Mouse (Mus musculus) cerebellum, adult 9-10 months (tissue): ENCODE measurements around the gene Hrg.
"Not testable (repeated sequence)": the region's sequence is repeated elsewhere in the genome, so short reads cannot be mapped to it uniquely, and the experiment has no call there.

Experiments used
- DNase-seq: peaks from one replicate; pipeline ENCODE4 v3.0.0; 2022

The Hrg gene

DNA sequence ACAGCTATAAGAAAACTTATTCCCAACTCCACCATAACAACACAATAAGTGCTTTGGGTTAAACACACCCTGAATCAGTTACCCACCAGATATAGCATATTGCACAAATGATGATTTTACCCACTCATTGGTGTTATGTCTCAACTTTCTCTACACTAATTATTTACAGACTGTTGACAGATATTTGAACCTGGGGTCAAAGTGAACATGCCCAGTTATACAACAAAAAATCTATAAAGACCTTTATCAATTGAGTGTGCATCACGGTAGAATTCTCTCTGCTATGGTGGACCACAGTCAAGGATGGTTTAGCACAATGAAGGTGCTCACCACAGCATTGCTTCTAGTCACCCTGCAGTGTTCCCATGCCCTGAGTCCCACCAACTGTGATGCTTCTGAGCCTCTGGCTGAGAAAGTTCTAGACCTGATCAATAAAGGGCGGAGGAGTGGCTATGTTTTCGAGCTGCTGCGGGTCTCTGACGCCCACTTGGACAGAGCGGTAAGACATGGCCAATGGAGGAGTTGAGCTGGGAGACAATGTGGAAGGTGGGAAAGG, at the start of gene Hrg:
TSS of gene Hrg (plus strand) at position 233 of the 556 bp plus-strand sequence.
- DNase-seq: no peak

DNA sequence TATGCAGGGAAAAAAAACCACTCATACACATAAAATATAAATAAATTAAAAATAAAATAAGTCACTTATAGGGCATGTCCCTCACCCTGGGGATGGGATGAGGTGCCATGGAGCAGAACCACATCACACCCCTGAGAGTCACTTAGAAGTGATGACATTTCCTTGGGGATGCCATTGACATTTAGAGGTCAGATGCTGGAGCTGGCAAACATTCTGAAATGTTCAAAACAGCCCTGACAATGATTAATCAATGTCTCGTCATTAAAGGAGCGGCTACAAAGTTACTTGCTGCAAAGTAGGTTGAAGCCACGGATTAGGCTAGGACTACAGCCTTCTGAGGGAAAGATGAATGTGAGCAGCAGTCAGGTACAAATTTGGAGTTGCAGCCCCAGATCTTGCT, 49.5 kb upstream of the Hrg start:
- DNase-seq: no peak

DNA sequence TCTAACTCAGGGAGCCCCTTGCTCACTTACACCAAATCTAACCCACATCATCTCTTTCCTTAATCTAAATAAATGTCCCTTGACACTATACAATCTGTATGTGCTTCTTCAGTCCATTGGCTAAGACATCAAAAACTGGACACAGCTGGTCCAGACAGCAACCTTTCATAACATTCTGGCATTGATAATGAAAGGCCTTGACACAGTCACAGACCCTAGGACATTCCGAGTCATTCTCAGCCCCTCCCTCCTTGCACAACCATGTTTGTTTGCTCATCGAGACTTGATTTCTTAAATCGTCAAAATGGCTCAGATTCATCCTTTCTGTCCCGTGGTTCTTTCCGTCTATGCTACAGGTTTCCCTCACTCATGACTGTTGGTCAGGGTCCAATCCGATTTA, 41.6 kb upstream of the Hrg start:
- no peak for DNase-seq

DNA sequence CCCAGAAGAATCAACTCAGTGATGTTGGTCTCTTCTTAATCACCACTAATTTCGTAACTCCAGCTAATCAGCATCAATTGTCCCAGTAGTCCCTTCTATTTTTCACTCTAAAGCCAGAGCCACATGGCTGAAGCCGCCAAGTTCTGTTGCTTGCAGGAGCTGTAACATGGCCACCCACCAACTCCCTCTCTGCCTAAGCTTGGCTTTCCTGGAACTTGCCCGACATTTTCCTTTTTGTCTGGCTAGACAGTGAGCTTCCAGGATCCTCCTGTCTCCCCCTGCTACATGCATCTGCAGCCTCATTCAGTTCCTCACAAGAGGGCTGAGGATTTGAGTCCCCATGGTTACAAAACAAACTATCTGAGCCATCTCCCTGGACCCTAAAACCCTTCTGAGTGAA, 38.9 kb upstream of the Hrg start:
- no peak for DNase-seq

DNA sequence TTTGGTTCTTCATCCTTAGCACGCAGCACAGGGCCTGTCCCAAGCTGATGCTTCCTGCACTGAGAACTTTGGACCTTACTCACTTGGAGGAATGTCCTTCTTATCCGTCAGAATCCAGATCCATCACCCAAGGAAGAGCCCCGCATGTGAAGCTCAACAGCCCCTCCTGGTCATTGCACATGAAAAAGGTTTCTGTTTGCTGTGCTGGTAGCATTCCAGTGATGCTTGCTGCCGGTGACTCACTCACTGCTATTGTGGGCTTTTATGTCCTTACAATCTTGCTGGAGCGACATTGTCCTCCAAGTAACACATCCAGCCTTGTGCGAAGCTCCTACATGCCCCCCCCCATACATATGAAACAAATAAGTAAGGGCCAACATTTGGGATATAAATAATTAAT, 38.0 kb upstream of the Hrg start:
- DNase-seq: no peak

DNA sequence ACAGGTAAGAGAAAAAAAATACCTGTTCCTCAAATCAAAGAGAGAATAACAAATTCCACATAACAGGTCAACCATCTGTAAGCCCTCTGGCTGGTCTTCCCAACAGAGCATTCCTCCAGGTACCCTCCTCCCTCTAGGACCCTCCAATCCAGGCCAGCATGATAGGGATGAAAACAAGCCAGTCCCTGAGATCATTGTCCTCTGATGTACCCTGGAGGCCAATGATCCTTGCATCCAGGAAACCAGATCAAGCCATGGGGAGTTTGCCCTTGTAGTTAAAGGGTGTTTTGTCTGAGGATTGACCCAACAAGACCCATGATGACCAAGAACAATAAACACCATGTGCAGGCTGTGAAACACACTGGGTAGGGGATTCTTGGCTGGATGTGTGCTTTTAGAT, 36.6 kb upstream of the Hrg start:
- DNase-seq: no peak

DNA sequence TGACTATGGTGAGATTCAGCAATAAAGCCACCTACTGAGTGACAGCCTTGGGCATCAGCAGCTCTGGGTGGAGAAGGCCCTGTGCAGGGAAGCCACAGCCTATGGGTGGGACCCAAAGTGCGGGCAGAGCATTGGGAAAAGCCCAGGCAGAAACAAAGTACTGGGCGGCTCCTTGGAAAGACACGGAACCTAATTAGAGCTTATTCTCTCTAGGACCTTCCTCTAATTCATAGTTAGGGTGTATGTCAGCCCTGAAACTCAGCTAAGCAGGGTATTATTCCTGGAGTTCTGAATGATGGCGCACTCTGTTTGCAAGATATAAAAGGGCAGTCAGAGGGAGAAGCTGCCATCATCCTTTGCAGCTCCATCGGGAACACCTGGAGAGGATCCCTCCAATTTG, 32.8 kb upstream of the Hrg start, which contains the start of gene Fetub:
TSS of gene Fetub (plus strand) at position 301 of the 400 bp plus-strand sequence.
- DNase-seq: no peak

DNA sequence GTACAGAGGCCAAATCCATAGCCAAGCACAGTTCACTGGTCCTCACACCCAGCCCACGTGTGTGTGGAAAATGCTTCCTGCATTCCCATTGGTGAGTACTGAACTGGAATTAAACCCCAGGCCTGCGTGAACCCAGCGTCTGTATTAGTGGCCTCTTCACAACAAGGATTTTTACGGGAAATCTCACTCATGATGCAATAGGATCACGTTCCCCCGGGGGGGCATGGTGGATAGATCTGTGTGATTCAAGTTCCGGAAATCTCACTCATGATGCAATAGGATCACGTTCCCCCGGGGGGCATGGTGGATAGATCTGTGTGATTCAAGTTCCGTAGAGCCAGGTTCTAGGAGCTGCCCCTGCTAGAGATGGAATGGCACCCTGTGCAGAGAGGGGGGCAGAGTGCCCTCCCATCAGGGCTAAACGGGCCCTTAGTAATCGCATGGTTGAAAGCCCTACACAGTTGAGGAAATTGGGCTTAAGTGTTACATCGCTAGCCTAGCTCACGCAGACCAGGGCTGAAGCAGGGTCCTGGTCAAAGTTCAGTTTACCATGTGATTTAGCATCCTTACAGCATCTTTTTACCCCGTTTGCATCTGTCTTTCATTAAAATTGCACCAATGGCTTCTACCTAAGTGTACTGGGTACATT, 32.1 kb upstream of the Hrg start:
- DNase-seq: no peak

DNA sequence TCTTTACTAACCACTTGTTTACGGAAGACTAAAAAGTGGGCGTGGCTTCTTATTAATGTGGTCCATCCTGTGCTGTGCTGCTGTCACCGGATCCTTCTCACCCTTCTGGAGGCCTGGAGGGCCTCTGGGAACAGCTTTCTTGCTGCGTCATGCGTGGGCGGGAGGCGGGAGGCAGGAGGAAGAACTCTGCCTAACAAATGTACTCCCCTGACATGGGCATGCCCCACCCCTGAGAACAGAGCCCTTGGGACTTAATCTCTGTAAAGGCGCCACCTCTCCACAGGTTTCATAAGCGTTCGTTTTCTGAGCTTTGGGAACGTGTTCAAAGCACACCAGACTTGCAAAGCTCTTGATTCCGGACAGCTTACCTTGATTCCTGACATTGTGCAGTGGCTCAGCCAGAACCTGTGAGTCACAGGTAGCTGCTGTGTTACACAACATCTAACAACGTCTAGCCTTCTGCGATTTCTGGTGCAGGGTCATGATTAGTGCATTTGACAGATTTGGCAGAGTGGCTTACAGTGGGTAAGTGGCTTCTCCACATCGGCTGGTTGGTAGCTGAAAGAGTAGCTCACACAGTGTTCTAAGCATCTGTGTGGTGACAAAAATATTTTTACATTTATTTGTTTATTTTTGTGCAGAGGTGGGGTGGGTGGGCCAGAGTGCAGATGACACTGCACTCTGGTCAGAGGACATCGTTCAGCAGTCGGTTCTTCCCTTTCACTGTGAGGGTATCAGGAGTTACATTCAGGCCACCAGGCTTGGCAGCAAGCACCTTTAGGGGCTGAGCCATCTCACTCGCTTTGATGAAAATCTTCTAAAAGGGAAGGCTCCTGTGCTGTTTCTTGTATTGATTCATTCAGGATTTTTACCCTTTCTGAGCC, 30.7 kb upstream of the Hrg start:
- DNase-seq: no peak

DNA sequence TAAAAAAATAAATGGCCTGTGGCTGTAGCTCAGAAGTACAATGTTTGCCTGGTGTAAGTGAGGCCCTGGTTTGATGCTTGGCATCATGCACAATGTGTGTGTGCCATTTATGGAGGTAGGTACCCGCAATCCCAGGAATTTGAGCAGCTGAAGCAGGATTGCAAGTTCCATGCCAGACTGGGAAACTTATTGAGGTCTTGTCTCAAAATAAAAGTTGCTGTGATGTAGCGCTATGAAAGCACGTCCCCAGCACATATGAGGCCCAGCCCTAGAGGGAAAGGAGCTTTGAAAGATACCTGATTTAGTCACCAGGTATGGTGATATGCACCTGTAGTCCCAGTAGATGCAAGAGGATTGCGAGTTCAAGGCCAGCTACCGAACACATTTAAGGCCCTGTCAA, 29.1 kb upstream of the Hrg start:
- DNase-seq: no peak

DNA sequence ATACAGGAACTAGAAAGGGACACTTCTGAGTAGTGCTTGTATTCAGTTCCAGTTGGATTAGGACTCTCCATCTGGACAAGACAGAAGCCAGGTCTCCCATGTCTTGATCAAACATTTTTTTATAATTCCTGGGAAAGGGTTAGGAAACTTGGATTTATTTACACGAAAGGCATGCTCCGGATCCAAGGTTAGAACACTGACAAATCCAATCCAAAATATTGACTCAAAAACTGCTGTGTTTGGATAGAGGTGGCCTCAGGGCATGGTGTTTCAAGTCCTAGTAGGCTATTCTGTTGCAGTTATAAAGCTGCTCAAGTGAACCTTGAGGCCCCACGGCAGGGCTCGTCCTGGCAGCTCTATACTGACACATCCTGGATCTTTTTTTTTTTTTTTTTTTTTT, 28.4 kb upstream of the Hrg start:
- no peak for DNase-seq

DNA sequence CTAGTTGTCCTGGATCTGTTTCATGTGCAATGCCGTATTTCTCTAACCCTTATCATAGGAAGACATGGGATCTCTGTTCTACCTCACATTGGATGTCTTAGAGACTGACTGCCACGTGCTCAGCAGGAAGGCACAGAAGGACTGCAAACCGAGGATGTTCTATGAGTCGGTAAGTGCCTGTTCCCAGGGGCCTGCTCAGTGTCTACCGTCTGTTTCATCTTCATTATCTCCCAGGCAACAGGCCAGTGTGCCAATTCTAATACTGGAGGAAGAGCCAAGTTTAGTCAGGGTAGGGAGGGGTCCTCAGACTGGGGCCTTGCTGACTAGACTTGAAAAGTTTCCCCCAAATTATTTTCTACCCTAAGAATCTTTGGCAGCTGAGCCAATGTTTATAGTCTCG, 21.3 kb upstream of the Hrg start:
- DNase-seq: no peak

DNA sequence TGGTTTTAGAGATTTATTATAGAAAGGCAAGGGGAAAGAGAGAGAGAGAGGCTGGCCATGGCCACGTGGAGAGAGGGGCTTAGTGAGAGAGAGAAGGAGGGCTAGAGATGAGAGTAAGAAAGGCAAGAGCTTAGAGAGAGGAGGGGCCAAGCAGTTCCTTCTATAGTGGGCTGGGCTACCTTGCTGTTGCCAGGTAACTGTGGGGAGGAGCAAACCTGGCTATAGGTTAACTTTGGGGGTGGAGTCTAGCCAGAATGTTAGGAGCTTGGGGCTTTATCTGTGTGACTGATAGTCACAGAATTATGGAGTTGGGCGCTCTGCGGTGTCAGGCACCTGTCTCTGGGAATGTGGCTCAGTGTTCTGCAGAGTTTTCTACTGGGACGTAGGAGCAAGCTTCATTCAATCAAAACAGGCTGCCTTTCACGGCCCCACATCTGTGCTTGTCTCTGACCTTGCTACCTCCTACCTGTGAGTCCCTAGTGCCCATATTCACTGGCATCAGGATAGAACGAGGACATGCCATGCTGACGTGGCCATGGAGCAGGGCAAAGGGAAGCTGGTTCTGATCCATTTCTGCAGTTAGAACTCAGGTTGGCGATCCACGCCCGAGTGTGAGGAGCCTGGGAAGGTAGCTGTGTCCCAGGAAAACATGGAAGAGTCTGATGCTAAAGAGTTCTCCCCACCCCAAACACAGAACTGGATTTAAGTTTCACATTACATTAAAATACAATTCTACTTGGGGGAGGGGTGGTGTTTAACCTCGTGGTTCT, 19.3 kb upstream of the Hrg start:
- no peak for DNase-seq

DNA sequence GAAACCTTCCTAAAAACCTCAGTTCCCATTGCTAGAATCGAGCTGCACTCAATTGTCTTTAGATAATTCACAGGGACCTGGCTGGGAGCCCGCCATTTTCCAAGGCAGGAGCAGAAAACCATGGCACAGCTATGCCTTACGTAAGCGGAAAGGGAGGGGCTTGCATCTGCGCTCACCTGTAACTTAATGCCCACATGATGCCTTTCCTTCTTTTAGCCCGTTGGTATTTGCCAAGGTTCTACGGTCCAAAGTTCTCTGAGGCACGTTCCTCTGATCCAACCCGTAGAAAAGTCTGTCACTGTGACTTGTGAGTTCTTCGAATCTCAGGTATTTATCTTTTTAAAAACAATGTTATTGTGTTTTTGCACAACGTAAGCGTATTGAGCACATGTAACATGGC, 13.2 kb upstream of the Hrg start:
- no peak for DNase-seq

DNA sequence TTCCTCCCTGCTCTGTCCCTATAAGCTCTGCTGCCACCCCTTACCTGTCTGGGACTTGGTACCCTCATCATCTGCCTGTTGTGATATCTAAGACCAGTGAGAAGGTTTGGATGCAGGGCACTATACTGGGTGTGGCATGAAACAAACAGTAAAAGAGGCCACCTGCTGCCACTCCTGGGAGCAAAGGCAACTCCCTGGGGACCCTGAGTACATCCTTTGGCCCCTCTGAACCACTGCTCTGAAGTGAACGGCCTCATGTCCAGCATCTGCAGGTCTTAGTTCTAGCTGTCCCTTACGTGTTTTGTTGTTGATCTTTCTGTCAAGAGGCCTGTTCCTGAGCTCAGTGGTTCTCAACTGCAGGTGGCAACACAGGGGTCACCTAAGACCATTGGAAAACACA, 12.3 kb upstream of the Hrg start:
- DNase-seq: no peak

DNA sequence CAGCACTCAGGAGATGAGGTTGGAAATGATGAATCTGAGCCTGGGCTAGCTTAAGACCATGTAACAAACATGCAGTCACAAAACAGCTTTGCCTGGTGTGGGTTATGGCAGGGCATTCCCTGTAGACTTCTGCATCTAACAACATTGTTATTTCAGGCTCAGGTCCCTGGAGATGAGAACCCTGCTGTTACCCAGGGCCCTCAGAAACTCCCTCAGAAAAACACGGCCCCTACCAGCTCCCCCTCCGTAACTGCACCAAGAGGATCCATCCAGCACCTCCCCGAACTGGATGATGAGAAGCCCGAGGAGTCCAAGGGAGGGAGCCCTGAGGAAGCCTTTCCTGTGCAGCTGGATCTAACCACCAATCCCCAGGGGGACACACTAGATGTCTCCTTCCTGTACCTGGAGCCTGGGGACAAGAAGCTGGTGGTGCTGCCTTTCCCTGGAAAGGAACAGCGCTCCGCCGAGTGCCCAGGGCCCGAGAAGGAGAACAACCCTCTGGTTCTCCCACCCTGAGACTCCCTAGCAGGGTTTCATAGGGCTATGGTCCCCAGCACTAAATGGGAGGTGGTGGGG, 11.7 kb upstream of the Hrg start:
- no peak for DNase-seq

DNA sequence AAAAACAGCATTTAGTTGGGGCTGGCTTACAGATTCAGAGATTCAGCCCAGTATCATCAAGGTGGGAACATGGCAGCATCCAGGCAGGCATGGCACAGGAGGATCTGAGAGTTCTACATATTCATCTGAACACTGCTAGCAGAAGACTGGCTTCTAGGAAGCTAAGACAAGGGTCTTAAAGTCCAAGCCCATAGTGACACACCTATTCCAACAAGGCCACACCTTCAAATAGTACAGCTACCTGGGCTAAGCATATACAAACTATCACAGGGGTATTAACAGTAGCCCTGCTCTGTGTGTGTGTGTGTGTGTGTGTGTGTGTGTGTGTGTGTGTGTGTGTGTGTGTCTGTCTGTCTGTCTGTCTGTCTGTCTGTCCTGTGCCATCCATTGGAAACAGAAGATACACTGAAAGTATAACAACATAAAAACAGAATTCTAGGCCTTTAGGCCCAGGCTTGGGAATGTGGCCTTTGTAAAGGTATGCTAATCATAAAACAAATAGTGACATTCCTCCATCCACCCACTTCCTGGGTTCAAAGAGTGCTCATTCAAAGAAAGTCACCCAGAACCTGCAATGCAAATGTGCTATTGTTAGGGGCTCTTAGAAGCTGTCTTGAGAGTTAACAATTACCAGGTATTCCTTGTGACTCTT, 8.9 kb upstream of the Hrg start:
- not testable (repeated sequence) for DNase-seq

DNA sequence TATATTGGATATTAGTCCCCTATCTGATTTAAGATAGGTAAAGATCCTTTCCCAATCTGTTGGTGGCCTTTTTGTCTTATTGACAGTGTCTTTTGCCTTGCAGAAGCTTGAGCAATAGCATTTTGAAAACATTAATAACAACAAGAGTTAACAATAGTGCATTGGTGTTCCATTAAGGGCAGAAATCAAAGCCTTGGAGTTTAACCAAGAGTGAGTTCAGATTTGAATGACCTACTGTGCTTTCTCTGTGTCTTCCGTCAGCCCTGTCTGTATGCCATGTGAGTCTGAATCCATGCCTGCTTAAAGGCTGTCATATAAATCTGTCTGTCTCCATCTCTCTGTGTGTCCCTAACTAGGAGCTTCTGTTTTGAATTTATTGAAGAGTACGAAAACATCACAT, 3.5 kb upstream of the Hrg start:
- no peak for DNase-seq

DNA sequence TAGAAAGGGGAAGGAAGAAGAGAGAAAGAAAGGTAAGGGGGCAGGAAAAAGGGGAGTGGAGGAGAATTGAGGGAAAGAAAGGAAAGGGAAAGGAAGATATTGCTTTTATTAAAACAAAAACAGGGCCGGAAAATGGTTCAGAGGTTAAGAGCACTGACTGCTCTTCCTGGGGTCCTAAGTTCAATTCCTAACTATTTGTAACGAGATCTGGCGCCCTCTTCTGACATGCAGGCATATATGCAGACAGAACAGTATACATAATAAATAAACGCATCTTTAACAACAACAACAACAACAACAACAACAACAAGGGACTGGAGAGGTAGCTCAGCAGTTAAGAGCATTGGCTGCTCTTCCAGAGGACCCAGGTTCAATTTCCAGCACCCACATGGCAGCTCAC, 2.2 kb downstream of the Hrg start:
- DNase-seq: no peak

DNA sequence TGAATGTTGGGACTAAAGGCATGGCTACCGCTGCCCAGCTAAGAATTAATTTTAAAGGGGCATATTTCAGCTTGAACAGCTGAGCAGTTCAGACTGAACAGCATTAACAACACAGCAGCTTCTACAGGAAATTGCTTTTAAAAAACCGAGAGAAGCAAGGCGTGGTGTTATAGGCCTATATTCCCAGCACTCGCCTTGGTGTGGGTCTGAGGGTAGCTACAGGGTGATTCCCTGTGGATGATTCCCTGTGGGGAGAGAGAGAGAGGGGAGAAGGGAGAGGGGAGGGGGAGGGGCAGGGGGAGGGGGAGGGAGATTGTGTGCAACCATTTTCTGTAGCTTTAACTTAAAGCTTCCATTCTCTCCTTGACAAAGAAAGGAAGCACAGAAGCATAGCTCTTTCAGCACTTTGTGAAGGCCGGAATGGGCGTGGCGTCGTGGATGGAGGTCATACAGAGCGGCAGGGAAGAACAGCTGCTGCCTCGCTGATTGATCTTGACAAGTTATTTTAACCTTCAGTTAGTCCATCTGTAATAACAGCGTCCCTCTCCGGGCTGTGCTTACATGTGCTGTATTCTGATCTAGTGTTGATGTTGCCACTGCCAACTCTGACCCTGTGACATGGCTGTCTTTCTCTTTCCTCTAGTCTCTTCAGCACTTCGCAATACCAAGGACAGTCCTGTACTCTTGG, 4.7 kb downstream of the Hrg start:
- DNase-seq: no peak

DNA sequence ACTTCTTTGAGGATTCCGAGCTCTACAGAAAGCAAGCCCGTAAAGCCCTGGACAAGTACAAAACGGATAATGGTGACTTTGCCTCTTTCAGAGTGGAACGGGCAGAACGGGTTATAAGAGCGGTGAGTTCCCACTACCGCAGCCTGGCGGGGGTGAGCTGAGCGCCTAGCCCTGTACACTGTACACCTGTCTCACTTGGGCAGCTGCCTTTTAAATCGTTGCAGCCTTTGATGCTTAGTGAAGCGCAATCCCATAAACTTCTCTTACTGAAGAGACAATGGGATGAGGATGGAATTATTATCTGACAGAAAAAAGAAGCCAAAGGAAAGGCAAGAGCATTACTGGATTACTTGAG, 5.2 kb downstream of the Hrg start:
- no peak for DNase-seq

DNA sequence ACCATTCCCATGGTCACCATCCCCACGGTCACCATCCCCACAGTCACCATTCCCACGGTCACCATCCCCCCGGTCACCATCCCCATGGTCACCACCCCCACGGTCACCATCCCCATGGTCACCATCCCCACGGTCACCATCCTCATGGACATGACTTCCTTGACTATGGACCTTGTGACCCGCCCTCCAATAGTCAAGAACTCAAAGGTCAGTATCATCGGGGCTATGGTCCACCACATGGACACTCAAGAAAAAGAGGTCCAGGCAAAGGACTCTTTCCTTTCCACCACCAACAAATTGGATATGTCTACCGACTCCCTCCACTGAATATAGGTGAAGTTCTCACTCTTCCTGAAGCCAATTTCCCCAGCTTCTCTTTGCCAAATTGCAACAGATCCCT, 10.2 kb downstream of the Hrg start:
- DNase-seq: no peak
